Mouse (Mus musculus): Measurements from ENCODE around the gene Cyp2c23.

Cyp2c23 gene

DNA sequence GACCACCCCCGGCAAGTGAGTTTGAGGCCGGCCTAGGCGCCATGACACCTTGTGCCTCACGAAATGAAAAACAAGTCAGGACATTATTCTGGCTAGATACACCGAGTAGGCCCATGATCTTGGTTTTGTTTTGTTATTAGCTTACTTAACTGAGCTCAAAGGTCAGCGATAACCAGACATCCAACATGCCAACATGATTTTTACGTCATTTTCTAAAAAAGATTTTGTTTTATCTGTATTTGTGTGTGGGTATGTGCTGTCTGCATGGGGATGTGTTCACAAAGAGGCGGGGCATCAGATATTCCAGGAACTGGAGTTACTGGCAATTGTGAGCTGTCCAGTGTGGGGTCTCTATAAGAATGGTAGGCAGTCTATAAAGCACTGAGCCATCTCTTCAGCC, 56.9 kb downstream of the Cyp2c23 start:
- no peak for DNase-seq (ENCODE audit: low spot score in 2 of 2)

DNA sequence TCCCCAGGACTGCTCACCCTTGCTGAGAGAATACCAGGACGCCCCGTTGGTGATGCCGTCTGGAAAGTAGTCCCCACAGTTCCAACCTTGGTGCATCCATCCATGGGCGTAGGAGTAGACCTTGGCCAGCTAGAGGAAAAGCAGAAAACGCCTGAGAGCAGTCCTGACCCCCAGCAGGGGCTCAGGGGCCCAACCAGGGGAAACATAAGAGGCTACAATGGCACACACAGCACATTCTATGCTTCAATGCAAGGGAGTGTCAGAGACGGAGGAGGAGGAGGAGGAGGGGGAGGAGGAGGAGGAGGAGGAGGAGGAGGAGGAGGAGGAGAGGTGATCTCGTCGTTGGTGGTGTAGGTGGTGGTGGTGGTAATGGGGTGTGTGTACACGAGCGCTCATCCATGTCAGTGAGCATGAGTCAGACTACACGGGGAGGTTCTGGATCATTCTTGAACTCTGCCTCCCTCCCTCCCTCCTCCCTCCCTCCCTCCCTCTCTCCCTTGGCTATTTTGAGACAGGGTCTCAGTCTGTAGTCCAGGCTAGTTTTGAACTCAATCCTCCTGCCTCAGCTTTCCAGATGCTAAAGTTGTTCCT, 60.5 kb downstream of the Cyp2c23 start:
- no peak for DNase-seq (ENCODE audit: low spot score in 2 of 2)

DNA sequence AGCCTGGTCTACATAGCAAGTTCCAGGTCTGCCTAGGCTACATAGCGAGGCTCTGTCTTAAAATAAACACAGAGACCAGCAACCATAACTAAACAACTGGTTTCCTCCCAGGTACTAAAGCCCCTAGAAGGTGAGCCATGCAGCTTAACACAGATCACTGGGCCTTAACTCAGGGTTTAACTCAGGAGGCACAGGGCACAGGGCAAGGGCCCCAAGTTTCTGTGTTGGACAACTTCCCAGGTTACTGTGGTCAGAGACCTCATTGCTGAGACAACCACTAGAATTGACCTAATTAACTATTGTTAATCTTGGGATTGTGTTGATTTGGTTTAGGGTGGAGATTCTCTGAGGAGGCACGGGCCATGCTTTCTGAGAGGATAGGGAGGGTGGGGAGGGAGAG, 62.5 kb downstream of the Cyp2c23 start:
- no peak for DNase-seq (ENCODE audit: low spot score in 2 of 2)

DNA sequence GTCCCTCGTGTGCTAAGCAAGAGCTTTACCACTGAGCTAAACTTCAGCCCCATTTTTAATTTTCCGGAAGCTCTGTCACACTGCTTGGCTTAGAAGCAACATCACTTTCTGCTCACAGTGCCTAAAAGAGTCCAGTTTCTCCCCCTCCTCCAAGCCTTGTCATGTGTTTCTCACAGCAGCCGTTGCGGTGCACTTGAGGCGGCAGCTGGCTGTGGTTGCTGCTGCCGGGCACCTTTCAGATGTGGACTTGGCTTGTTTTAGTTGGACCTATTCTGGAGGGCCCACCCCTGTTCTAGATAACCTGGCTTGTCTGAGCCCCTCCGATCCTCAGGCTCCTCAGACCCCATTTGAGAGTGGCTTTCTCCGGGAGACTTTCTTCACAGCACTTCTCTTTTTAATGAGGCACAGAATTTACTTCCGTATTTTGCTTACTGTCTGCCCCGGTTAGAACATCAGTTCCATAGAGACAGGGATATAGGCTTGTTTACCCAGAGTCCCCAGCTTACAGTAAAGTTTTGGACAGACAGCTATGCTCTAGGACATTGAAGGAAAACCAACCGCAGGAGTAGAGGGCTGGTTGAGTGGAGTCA, 63.4 kb downstream of the Cyp2c23 start:
- no peak for DNase-seq (ENCODE audit: low spot score in 2 of 2)

DNA sequence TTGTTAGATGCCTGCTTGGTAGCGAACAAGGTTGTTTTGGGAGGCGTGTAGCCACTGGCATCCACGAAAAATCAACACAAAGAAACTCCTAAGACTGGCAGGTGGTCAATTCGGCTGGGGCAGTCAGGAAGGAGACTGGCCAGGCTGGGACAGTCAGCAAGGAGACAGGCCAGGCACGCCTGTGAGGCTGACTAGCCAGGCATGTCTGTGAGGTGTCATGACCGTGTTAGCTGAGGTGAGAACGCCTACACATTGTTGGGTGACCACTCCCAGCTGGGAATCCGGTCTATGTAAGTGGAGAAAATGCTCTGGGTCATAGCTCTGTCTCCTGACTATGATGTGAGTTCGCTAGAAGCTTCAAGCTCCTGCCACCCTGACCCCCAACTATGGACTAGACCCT, 66.2 kb downstream of the Cyp2c23 start:
- no peak for DNase-seq (ENCODE audit: low spot score in 2 of 2)

DNA sequence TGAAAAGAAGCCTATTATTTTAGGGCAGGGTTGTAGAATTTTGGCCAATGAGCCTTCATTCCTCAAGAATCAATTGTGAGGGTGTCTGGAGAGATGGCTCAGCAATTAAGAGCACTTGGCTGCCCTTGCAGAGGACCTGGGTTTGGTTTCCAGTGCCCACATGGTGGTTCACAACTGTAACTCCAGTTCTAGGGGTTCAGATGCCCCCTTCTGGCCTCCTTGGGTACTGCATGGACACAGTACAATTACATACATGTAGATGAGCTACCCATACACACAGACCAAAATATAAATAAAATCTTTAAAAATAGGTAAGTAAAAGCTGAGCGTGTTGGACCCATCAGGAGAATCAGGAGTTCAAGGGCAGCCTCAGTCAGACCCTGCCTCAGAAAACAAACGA, 67.8 kb downstream of the Cyp2c23 start:
- peak in 1 of 2 experiments; percentile 68 for DNase-seq (ENCODE audit: low spot score in 2 of 2)

DNA sequence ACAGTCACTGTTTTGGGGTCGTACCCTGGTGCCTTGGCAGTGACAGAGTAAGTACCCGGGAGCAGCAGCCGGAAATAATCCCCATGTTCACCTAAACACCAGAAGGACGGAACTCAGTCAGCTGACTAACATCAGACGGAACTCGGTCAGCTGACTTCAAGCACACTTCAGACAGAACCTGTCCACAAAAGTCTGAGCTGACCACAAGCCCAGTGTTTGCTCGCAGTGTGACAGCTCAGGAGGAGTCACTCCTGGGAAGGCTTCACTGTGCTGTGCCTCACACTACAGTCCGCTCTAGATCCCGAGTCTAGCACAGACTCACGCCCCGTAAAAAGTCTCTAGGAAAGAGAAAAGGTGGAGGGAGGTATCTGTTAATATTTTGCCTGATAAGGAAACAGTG, 69.0 kb downstream of the Cyp2c23 start:
- no peak for DNase-seq (ENCODE audit: low spot score in 2 of 2)

DNA sequence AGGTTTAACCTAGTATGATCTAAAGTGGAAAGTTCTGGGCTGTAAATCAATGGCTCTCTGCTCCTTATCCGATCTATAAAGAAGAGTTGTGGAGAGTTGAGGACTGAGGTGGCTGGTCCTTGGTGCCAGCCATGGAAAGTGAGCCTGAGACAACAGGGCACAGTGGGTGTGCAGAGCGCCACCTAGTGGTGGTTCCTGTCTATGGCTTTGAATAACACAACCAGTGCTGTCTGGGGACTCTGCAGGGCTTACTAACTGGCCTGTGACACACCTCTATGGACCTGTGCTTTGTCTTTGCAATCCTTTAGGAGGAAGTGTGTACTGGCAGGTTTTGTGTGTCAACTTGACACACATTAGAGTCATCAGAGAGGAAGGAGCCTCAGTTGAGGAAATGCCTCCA, 69.8 kb downstream of the Cyp2c23 start:
- DNase-seq (ENCODE audit: low spot score in 2 of 2) = peak; percentile 59 to 87

DNA sequence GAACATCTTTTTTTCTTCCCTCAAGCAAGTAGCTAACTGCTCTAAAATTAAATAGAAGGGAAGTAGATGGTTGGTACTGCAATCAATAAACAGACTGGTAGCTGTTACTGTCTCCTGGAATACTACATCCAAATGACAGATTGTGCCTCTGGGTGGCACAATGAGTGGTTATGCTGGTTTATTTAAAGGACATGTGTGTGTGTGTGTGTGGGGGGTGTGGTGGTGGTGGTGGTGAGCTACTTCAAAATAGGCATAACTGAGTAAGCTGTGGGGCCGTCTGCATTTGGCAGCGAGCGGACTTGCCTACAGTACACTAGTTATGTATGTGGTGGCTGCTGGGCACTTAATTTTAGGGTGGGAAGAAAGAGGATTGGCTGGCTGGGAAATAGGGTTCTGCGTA, 71.1 kb downstream of the Cyp2c23 start:
- DNase-seq (ENCODE audit: low spot score in 2 of 2) = no peak

DNA sequence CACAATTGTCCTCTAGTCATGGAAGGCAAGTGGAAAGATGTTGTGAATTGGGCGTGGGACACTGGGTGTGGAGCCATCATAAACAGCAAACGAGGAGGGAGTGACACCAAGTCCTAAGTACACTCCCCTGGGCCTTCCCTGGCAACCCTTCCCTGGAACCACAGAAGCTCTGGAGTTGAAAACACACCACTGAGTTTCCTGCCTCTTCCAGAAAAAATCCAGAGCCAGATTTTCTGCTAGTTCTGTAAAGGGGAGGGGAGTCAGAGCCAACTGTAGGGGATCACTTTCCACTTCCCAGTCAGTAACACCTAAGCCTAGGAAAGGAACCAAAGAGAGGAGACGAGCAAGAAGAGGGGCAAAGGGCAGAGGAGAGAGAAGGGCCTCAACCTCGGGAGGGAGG, 71.6 kb downstream of the Cyp2c23 start:
- DNase-seq (ENCODE audit: low spot score in 2 of 2) = no peak

DNA sequence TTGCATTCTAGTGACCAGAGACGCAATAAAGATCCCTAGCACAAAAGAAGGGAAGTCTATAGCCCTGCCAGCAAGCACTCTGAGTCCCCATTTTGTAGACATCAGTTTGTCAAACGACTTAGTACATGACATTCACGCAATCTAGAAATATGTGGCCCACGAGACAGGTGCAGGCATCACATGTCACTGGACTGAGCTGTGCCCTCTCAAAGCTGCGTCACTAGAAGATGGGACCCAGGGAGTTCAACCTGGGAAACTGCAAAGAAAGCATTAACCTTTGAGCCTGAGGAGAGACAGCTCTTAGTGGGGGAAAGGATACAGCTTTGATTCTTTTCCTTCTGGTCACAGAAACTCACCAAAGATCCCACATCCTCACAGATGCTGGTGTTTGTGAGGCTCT, 73.7 kb downstream of the Cyp2c23 start:
- DNase-seq (ENCODE audit: low spot score in 2 of 2) = no peak

All from spleen, postnatal 4 days (tissue).